13 mouse cellular contexts compared by ENCODE assay signal in the genomic region with DNA sequence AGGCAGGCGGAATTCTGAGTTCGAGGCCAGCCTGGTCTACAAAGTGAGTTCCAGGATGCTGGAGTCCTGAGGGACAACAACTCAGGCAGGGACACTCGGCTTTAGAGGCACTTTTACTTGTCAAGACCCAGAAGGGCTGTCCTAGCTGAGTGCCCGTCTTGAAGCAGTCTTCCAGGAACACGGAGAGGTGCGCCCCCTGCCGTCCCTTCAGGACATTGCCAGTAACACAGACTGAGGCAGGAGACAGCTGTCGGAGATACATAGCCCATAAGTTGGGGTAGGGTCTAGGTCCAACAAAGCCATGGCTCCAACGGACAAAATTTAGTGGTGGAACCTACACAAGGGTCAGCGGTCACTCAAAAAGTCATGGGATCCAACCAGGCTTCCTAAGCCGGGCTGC. TPM values are rescaled to one million over a fixed set of nuclear protein-coding genes. Genes with fewer than 3 reads are reported as not detected.
DNase-seq lines count a peak whose midpoint lies in the region; ATAC-seq and TF ChIP-seq lines count a peak whose summit lies in the region.
"Had no signal": no experiment of that assay in that cellular context is flagged by ENCODE, and none has a peak within 500 bp of the region (broad histone marks: within the 10 kb centered on the region; RNA-seq: fewer than 3 reads in every experiment).

No protein-coding gene starts in this region.

- no peak for DNase-seq in kidney, adult 2 months
- no peak for DNase-seq in kidney, postnatal 10 days
- DNase-seq in cerebellum, postnatal 14 days = no peak
- no peak for DNase-seq in gastrocnemius, postnatal 36 days
- DNase-seq: kidney, adult 18-20 months had no signal

- no peaks in the 10 kb centered on the region for H3K27me3 ChIP-seq in kidney, adult 2 months (replicated peaks; ENCODE audit: control insufficient read depth, insufficient read depth, low read length)
- H3K27me3 ChIP-seq in E14TG2a.4 (ENCODE audit: insufficient read depth, low read length) = no peaks in the 10 kb centered on the region
- H3K27me3 ChIP-seq: heart, embryonic 13.5 days; midbrain, embryonic 12.5 days had no signal

- intact Hi-C loops in gastrocnemius, postnatal 36 days (cut with DNase I) = no loop called here

- no peaks in the 10 kb centered on the region for H3K36me3 ChIP-seq in kidney, adult 2 months (ENCODE audit: control insufficient read depth, insufficient read depth, low read length)
- H3K36me3 ChIP-seq in E14TG2a.4 (ENCODE audit: insufficient read depth, low read length) = no peaks in the 10 kb centered on the region
- H3K36me3 ChIP-seq: heart, embryonic 13.5 days; midbrain, embryonic 12.5 days had no signal

- 44% methylated on average over 11 of the region's 11 CpGs for WGBS in kidney, adult 2 months

- H3K4me3 ChIP-seq in kidney, adult 2 months (ENCODE audit: insufficient read depth, low read depth, low read length) = no peak overlapping the region
- peak overlapping the region; percentile 17; the same call in 1 of the 2 replicates for H3K4me3 ChIP-seq in E14TG2a.4 (replicated peaks; ENCODE audit: low read length)
- no peak overlapping the region for H3K4me3 ChIP-seq in bone marrow macrophage, adult 2 months (ENCODE audit: insufficient read depth, low read length)
- H3K4me3 ChIP-seq: heart, embryonic 13.5 days; midbrain, embryonic 12.5 days had no signal

- no peak overlapping the region for H3K27ac ChIP-seq in kidney, adult 2 months (ENCODE audit: insufficient read depth, low read depth, low read length)
- H3K27ac ChIP-seq in bone marrow macrophage, adult 2 months (ENCODE audit: insufficient read depth, low read depth, low read length) = no peak overlapping the region
- H3K27ac ChIP-seq: heart, embryonic 13.5 days; midbrain, embryonic 12.5 days had no signal

- no peaks in the 10 kb centered on the region for H3K4me1 ChIP-seq in kidney, adult 2 months (ENCODE audit: control insufficient read depth, insufficient read depth, low read length)
- peaks cover 72% of the 10 kb centered on the region for H3K4me1 ChIP-seq in E14TG2a.4 (replicated peaks; ENCODE audit: low read depth, low read length)
- H3K4me1 ChIP-seq in bone marrow macrophage, adult 2 months (ENCODE audit: control insufficient read depth, insufficient read depth, low read length) = no peaks in the 10 kb centered on the region
- H3K4me1 ChIP-seq: midbrain, embryonic 12.5 days had no signal

- peak; percentile 43; the same call in 1 of the 2 replicates for TF ChIP-seq CTCF in kidney, adult 2 months (conservative IDR thresholded peaks at IDR 0.05; ENCODE audit: insufficient read depth, insufficient read length, low read depth, low read length)
- TF ChIP-seq CTCF in E14TG2a.4 (conservative IDR thresholded peaks at IDR 0.05; ENCODE audit: low read length) = peak; percentile 81
- TF ChIP-seq CTCF in bone marrow macrophage, adult 2 months (IDR thresholded peaks at IDR 0.05; ENCODE audit: low read depth, low read length) = peak; percentile 42

- ATAC-seq in megakaryocyte, adult 5-6 weeks (ENCODE audit: poor library complexity, severe bottlenecking) = peak; percentile 56
- ATAC-seq in monocyte, adult 5-6 weeks (replicated peaks; ENCODE audit: insufficient number of reproducible peaks, low FRiP score, low TSS enrichment, poor library complexity, severe bottlenecking) = no peak

- no peak for TF ChIP-seq POLR2A in kidney, adult 2 months (IDR thresholded peaks at IDR 0.05; ENCODE audit: low read depth, low read length)
- TF ChIP-seq POLR2A in bone marrow macrophage, adult 2 months (IDR thresholded peaks at IDR 0.05; ENCODE audit: borderline replicate concordance, low read depth, low read length) = no peak

- no peaks in the 10 kb centered on the region for H3K9me3 ChIP-seq in E14TG2a.4 (ENCODE audit: low read length)
- H3K9me3 ChIP-seq: heart, embryonic 13.5 days had no signal

RNA-seq across cellular contexts. Expression of gene AU018091, which starts 29.9 kb away (rescaled TPM):
- polyA plus RNA-seq in kidney, adult 2 months (2012; rRNA removed) = not detected in 2 replicates
- not detected in 2 replicates for polyA plus RNA-seq in bone marrow macrophage, adult 2 months (2012; ENCODE audit: insufficient read depth, insufficient read length, missing spikeins)
- not detected in 2 replicates for total RNA-seq in megakaryocyte, adult 5-6 weeks (2015)
- not detected in 2 replicates for total RNA-seq in megakaryocyte, adult 5-6 weeks (2017)
- total RNA-seq in gastrocnemius, postnatal 36 days (2021) = not detected
- total RNA-seq in monocyte, adult 5-6 weeks (2017) = not detected in 3 replicates
- total RNA-seq: left cerebral cortex, postnatal 10 days had no signal
- polyA plus RNA-seq: heart, embryonic 13.5 days had no signal

RNA-seq across cellular contexts. Expression of gene Nlrp12, which starts 50.7 kb away (rescaled TPM):
- polyA plus RNA-seq in kidney, adult 2 months (2012; rRNA removed) = 0.02 TPM in 1 of 2 replicates, not detected in the other
- not detected in 2 replicates for polyA plus RNA-seq in bone marrow macrophage, adult 2 months (2012; ENCODE audit: insufficient read depth, insufficient read length, missing spikeins)
- total RNA-seq in megakaryocyte, adult 5-6 weeks (2015) = 3.9 and 4.0 TPM in 2 replicates
- 7.5 and 7.8 TPM in 2 replicates for total RNA-seq in megakaryocyte, adult 5-6 weeks (2017)
- not detected for total RNA-seq in gastrocnemius, postnatal 36 days (2021)
- 2.6 to 2.9 TPM in 2 of 3 replicates, not detected in the other for total RNA-seq in monocyte, adult 5-6 weeks (2017)
- polyA plus RNA-seq: heart, embryonic 13.5 days; midbrain, embryonic 12.5 days; stomach, embryonic 14.5 days had no signal
